Mouse (Mus musculus) urinary bladder, postnatal 36 days (tissue): Measurements from ENCODE around the gene Gm11115.

Experiments used
- DNase-seq, 2 experiments: peaks; one replicate each; pipeline ENCODE4 v3.0.0; 2022; ENCODE audit warnings: low spot score in 2 of 2, mixed read lengths in 1 of 2

Gene Gm11115

DNA sequence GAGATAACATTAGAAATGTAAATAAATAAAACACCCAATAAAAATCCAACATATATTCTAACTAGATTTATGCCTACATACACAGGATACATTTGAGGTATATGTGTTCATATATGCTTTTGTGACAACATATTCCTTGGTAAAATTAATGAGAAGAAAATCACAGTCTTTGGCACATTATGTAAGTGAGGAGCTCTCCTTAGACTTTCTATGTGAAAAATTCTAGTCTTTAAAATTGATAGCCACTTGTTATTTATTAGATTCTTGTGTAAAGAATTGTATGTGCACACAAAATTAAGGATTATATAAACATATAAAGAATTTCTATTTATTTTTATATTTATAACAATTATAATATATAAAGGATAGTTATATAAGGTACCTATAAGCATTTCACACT, at the start of gene Gm11115:
Gm11115 (minus strand) TSS at position 101 of the 400 bp plus-strand sequence.
- DNase-seq, result no peak

DNA sequence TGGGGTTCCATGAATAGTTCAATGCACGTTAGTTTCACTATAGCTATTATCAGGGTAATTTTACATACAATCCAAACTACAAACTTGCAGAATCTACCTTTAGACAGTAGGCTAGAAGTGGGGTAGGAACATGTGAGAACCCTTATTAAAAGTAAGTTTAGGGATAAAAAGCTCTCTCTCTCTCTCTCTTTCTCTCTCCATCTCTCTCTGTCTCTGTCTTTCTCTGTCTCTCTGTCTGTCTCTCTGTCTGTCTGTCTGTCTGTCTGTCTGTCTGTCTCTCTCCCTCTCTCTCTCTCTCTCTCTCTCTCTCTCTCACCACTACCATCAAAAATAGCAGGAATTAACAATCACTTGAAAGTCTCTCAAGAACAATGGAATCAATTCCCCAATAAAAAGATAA, 42.5 kb downstream of the Gm11115 start, which contains the start of gene Gm11116:
Gm11116 (minus strand) TSS at position 101 of the 400 bp plus-strand sequence.
- DNase-seq, result no peak
